Mouse (Mus musculus): ENCODE measurements around the gene Olfml1.

GRCm38 (mm10) chr7:107607766-107608165 lies 40.5 kb downstream of the Olfml1 start:
- TF ChIP-seq CTCF (IDR thresholded peaks at IDR 0.05; ENCODE audit: borderline replicate concordance, extremely low read depth, insufficient read depth, insufficient read length) = no peak
- TF ChIP-seq POLR2A (IDR thresholded peaks at IDR 0.05; ENCODE audit: borderline replicate concordance, extremely low read depth, insufficient read depth, insufficient read length, poor library complexity, severe bottlenecking) = no peak
